Mouse (Mus musculus) small intestine, adult 2 months (tissue): ENCODE measurements around the gene Rsbn1l. TPM values are rescaled to one million over a fixed set of nuclear protein-coding genes. Genes with fewer than 3 reads are reported as not detected.

Experiments
- H3K27ac ChIP-seq: fragments of 200-500 bp; 2 replicates; pipeline ENCODE4 v1.5.1; 2012; ENCODE audit warnings: low read depth, low read length, control low read depth, inconsistent platforms; ENCODE audit not compliant: insufficient read depth
- H3K27me3 ChIP-seq: fragments of 200-500 bp; 2 replicates; pipeline ENCODE4 v1.6.1; 2012; ENCODE audit warnings: mild to moderate bottlenecking, moderate library complexity, low read length, inconsistent platforms; ENCODE audit not compliant: control insufficient read depth, insufficient read depth
- H3K36me3 ChIP-seq: fragments of 200-500 bp; 2 replicates; pipeline ENCODE4 v1.6.1; 2012; ENCODE audit warnings: mild to moderate bottlenecking, low read length, control low read depth, inconsistent platforms; ENCODE audit not compliant: control insufficient read depth, insufficient read depth
- H3K4me1 ChIP-seq: fragments of 200-500 bp; 2 replicates; pipeline ENCODE4 v1.6.1; 2012; ENCODE audit warnings: low read length, inconsistent platforms, mixed read lengths; ENCODE audit not compliant: control insufficient read depth, insufficient read depth, insufficient read length
- H3K4me3 ChIP-seq: fragments of 200-500 bp; 2 replicates; pipeline ENCODE4 v1.5.1; 2012; ENCODE audit warnings: low read depth, mild to moderate bottlenecking, control low read depth, inconsistent platforms, low read length, moderate library complexity
- CTCF ChIP-seq: fragments of 200-500 bp; IDR thresholded peaks from 2 replicates; pipeline ENCODE4 v1.5.1; 2012; ENCODE audit warnings: low read depth, mild to moderate bottlenecking, control low read depth, inconsistent platforms, low read length, moderate library complexity, mixed read lengths; ENCODE audit not compliant: insufficient replicate concordance, insufficient read length; ENCODE audit errors: extremely low read depth
- POLR2A ChIP-seq: fragments of 200-500 bp; IDR thresholded peaks from 2 replicates; pipeline ENCODE4 v1.6.1; 2012; ENCODE audit warnings: low read depth, mild to moderate bottlenecking, control low read depth, inconsistent platforms, low read length, moderate library complexity
- WGBS: fragments of 180-500 bp; shearing (Covaris S2); methylation state at CpG from one replicate; pipeline ENCODE4 v1.1.7; 2018; 5-methylcytosine and 5-hydroxymethylcytosine counted together
- polyA plus RNA-seq: library from polyadenylated mRNA; depleted of rRNA; stranded (reverse); fragments of >200 nt; gene quantifications from 2 replicates; pipeline ENCODE4 v1.2.3, GENCODE M21; 2012; rRNA removed

Gene Rsbn1l
- 1.5 and 3.4 TPM in 2 replicates for polyA plus RNA-seq

- H3K36me3 ChIP-seq, result no peaks in the 10 kb centered on the region
- H3K4me3 ChIP-seq, result no peak within 1 kb of the TSS
- 95% methylated on average over 3 of the region's 3 CpGs for WGBS
- no peaks in the 10 kb centered on the region for H3K27me3 ChIP-seq
- H3K4me1 ChIP-seq, result peaks cover 2% of the 10 kb centered on the region; the same call in 1 of the 2 replicates
- peak within 1 kb of the TSS; percentile 61 for H3K27ac ChIP-seq
- TF ChIP-seq POLR2A (no peak), CTCF (no peak)
These were observed at the start of gene Rsbn1l for GRCm38 (mm10) chr5:20956298-20956697. Gene Rsbn1l, minus strand, starts transcription at chr5:20956398.

GRCm38 (mm10) chr5:21002723-21003122, 46.5 kb upstream of the Rsbn1l start:
- Histone ChIP-seq H3K27ac (no peak overlapping the region), H3K36me3 (peaks cover 40% of the 10 kb centered on the region), H3K4me3 (no peak overlapping the region), H3K4me1 (no peaks in the 10 kb centered on the region), H3K27me3 (no peaks in the 10 kb centered on the region)
- WGBS, result 84% methylated on average over 6 of the region's 6 CpGs
- no peak for TF ChIP-seq POLR2A
- TF ChIP-seq CTCF, result no peak

- Histone ChIP-seq H3K4me3 (no peak overlapping the region), H3K36me3 (peaks cover 42% of the 10 kb centered on the region), H3K27me3 (no peaks in the 10 kb centered on the region), H3K4me1 (no peaks in the 10 kb centered on the region), H3K27ac (no peak overlapping the region)
- TF ChIP-seq POLR2A, result no peak
- no peak for TF ChIP-seq CTCF
- 96% methylated on average over 10 of the region's 10 CpGs for WGBS
These were observed 45.6 kb upstream of the Rsbn1l start for GRCm38 (mm10) chr5:21001622-21002315.

GRCm38 (mm10) chr5:20998427-20998826, 42.2 kb upstream of the Rsbn1l start:
- Histone ChIP-seq H3K4me3 (no peak overlapping the region), H3K4me1 (no peaks in the 10 kb centered on the region), H3K36me3 (peaks cover 53% of the 10 kb centered on the region), H3K27ac (no peak overlapping the region), H3K27me3 (no peaks in the 10 kb centered on the region)
- TF ChIP-seq POLR2A, result no peak
- no peak for TF ChIP-seq CTCF
- 91% methylated on average over 6 of the region's 6 CpGs for WGBS

GRCm38 (mm10) chr5:20997555-20997954, 41.4 kb upstream of the Rsbn1l start:
- H3K4me3 ChIP-seq, result no peak overlapping the region
- TF ChIP-seq POLR2A (no peak), CTCF (no peak)
- 93% methylated on average over 6 of the region's 6 CpGs for WGBS
- no peaks in the 10 kb centered on the region for H3K4me1 ChIP-seq
- H3K36me3 ChIP-seq, result peaks cover 52% of the 10 kb centered on the region
- H3K27me3 ChIP-seq, result no peaks in the 10 kb centered on the region
- H3K27ac ChIP-seq, result no peak overlapping the region

- H3K36me3 ChIP-seq, result peaks cover 38% of the 10 kb centered on the region
- TF ChIP-seq POLR2A, result no peak
- no peak for TF ChIP-seq CTCF
These were observed 34.0 kb upstream of the Rsbn1l start for GRCm38 (mm10) chr5:20990062-20990809.

GRCm38 (mm10) chr5:20986271-20986670, 30.1 kb upstream of the Rsbn1l start:
- H3K27me3 ChIP-seq, result no peaks in the 10 kb centered on the region
- peaks cover 23% of the 10 kb centered on the region for H3K36me3 ChIP-seq
- no peaks in the 10 kb centered on the region; the same call in 1 of the 2 replicates for H3K4me1 ChIP-seq
- no peak overlapping the region for H3K4me3 ChIP-seq
- TF ChIP-seq POLR2A (no peak), CTCF (no peak)
- no peak overlapping the region for H3K27ac ChIP-seq
- WGBS, result 93% methylated on average over 8 of the region's 8 CpGs

More at GRCm38 (mm10) chr5:20990062-20990809, 34.0 kb upstream of the Rsbn1l start:
- 45% methylated on average over 8 of the region's 8 CpGs for WGBS
- Histone ChIP-seq H3K4me1 (no peaks in the 10 kb centered on the region; the same call in 1 of the 2 replicates), H3K27ac (peak overlapping the region; percentile 30; the same call in 1 of the 2 replicates), H3K4me3 (no peak overlapping the region), H3K27me3 (no peaks in the 10 kb centered on the region)
